In the genomic region with DNA sequence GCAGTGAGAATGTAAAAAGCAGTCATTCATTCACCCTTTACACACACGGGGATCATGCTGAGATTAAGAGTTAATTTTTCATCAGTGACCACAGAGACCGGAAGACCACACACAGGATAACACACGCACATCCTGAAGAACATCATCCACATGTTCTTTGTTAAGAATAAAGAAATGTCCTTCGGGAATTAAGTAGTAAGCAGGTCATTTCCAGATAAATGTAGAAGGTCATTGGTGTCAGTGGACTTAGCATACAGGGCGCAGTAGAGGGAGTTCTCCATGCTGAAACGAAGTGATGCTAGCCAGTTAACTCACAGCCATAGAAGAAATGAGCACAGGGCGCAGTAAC, we compare ENCODE assay signal across 10 mouse cellular contexts. TPM values are rescaled to one million over a fixed set of nuclear protein-coding genes. Genes with fewer than 3 reads are reported as not detected.
DNase-seq lines count a peak whose midpoint lies in the region; ATAC-seq and TF ChIP-seq lines count a peak whose summit lies in the region.
"Had no signal": no experiment of that assay in that cellular context is flagged by ENCODE, and none has a peak within 500 bp of the region (broad histone marks: within the 10 kb centered on the region; RNA-seq: fewer than 3 reads in every experiment).

No protein-coding gene starts in this region.

- TF ChIP-seq EP300 in ES-Bruce4 (IDR thresholded peaks at IDR 0.05; ENCODE audit: insufficient read depth, low read depth, low read length), result no peak
- TF ChIP-seq EP300 in liver, postnatal 0 days (IDR thresholded peaks at IDR 0.05; ENCODE audit: low read depth), result peak; percentile 78

- TF ChIP-seq POLR2A in ES-Bruce4 (IDR thresholded peaks at IDR 0.05; ENCODE audit: insufficient read depth, low read length), result no peak

- no peaks in the 10 kb centered on the region for H3K27me3 ChIP-seq in heart, embryonic 13.5 days (replicated peaks)
- H3K27me3 ChIP-seq in ES-Bruce4 (ENCODE audit: control insufficient read depth, insufficient read depth, low read length, poor library complexity, severe bottlenecking), result no peaks in the 10 kb centered on the region
- no peaks in the 10 kb centered on the region for H3K27me3 ChIP-seq in hindbrain, embryonic 10.5 days (ENCODE audit: insufficient read depth, poor library complexity, severe bottlenecking)
- H3K27me3 ChIP-seq in liver, postnatal 0 days (ENCODE audit: insufficient read depth, low read length), result no peaks in the 10 kb centered on the region

- no peaks in the 10 kb centered on the region for H3K36me3 ChIP-seq in heart, embryonic 13.5 days
- no peaks in the 10 kb centered on the region for H3K36me3 ChIP-seq in ES-Bruce4 (ENCODE audit: control insufficient read depth, insufficient read depth, low read length, poor library complexity, severe bottlenecking)
- H3K36me3 ChIP-seq in hindbrain, embryonic 10.5 days, result no peaks in the 10 kb centered on the region
- no peaks in the 10 kb centered on the region for H3K36me3 ChIP-seq in liver, postnatal 0 days (replicated peaks; ENCODE audit: insufficient read depth, low read length)

- ATAC-seq in heart, embryonic 13.5 days (ENCODE audit: extremely low read depth, insufficient number of reproducible peaks, low FRiP score, low TSS enrichment), result no peak
- peak; percentile 1; the same call in 1 of the 2 replicates for ATAC-seq in liver, postnatal 0 days
- ATAC-seq in granulocyte monocyte progenitor cell, adult 5-6 weeks (replicated peaks; ENCODE audit: poor library complexity, severe bottlenecking), result no peak

- H3K4me2 ChIP-seq in heart, embryonic 13.5 days, result peak overlapping the region; percentile 75
- peak overlapping the region; percentile 67 for H3K4me2 ChIP-seq in liver, postnatal 0 days (ENCODE audit: low read depth, low read length)

- intact Hi-C loops in heart, postnatal 36 days (cut with DNase I), result loop anchor here (2.0 kb wide), 1 partner anchor 36 kb away; no protein-coding TSS in a partner anchor

- no peak for TF ChIP-seq CTCF in ES-Bruce4 (IDR thresholded peaks at IDR 0.05; ENCODE audit: low read depth, low read length)
- no peak for TF ChIP-seq CTCF in liver, postnatal 0 days (IDR thresholded peaks at IDR 0.05; ENCODE audit: low read depth)

- H3K4me3 ChIP-seq in heart, embryonic 13.5 days, result peak overlapping the region; percentile 56
- peak overlapping the region; percentile 54 for H3K4me3 ChIP-seq in ES-Bruce4 (ENCODE audit: low read depth, low read length)
- peak overlapping the region; percentile 54 for H3K4me3 ChIP-seq in hindbrain, embryonic 10.5 days
- peak overlapping the region; percentile 44; the same call in 1 of the 2 replicates for H3K4me3 ChIP-seq in liver, postnatal 0 days (ENCODE audit: low read depth, low read length)

- H3K9ac ChIP-seq in heart, embryonic 13.5 days, result peak overlapping the region; percentile 80
- H3K9ac ChIP-seq in ES-Bruce4 (ENCODE audit: low read depth, poor library complexity, severe bottlenecking), result no peak overlapping the region
- H3K9ac ChIP-seq in liver, postnatal 0 days (replicated peaks), result no peak overlapping the region

- peak overlapping the region; percentile 46 for H3K27ac ChIP-seq in heart, embryonic 13.5 days (replicated peaks)
- H3K27ac ChIP-seq in ES-Bruce4 (ENCODE audit: insufficient read depth, low read length), result no peak overlapping the region
- H3K27ac ChIP-seq in hindbrain, embryonic 10.5 days, result peak overlapping the region; percentile 87
- peak overlapping the region; percentile 99 for H3K27ac ChIP-seq in liver, postnatal 0 days (ENCODE audit: low read depth)

- no peaks in the 10 kb centered on the region for H3K9me3 ChIP-seq in heart, embryonic 13.5 days
- 0 out of 2 replicates have a peak, but pooled peaks cover 6% of the 10 kb centered on the region for H3K9me3 ChIP-seq in ES-Bruce4 (replicated peaks; ENCODE audit: control insufficient read depth, insufficient read depth, low read length, poor library complexity, severe bottlenecking)
- H3K9me3 ChIP-seq in hindbrain, embryonic 10.5 days, result no peaks in the 10 kb centered on the region
- no peaks in the 10 kb centered on the region for H3K9me3 ChIP-seq in liver, postnatal 0 days (ENCODE audit: low read length)

- 33% methylated on average over 7 of the region's 7 CpGs for WGBS in heart, embryonic 13.5 days
- 38% methylated on average over 7 of the region's 7 CpGs for WGBS in hindbrain, embryonic 10.5 days
- 32% methylated on average over 7 of the region's 7 CpGs for WGBS in liver, postnatal 0 days (ENCODE audit: insufficient replicate concordance)

- DNase-seq in heart, postnatal 36 days, result no peak
- DNase-seq in hindbrain, embryonic 10.5 days (ENCODE audit: low spot score), result no peak
- DNase-seq in liver, postnatal 0 days, result no peak
- DNase-seq in adipocyte (ENCODE audit: low spot score), result no peak
- DNase-seq in right cerebral cortex, adult 18-20 months, result no peak

- H3K4me1 ChIP-seq in heart, embryonic 13.5 days, result peaks cover 51% of the 10 kb centered on the region
- H3K4me1 ChIP-seq in ES-Bruce4 (ENCODE audit: control insufficient read depth, insufficient read depth, low read length), result no peaks in the 10 kb centered on the region
- H3K4me1 ChIP-seq in hindbrain, embryonic 10.5 days (replicated peaks), result peaks cover 52% of the 10 kb centered on the region
- H3K4me1 ChIP-seq in liver, postnatal 0 days (ENCODE audit: insufficient read depth), result 0 out of 2 replicates have a peak, but pooled peaks cover 7% of the 10 kb centered on the region

RNA-seq across cellular contexts. Expression of gene Cyp2d22, which starts 0.6 kb away (rescaled TPM):
- polyA plus RNA-seq in heart, embryonic 13.5 days (2015; fragmentation: Nextera tagmentation; extraction: Ambion mirVana), result 9.0 and 12.4 TPM in 2 replicates
- total RNA-seq in heart, postnatal 36 days (2021), result 10 to 100 TPM; 25.6 to 25.8 TPM
- polyA plus RNA-seq in ES-Bruce4 (2011; ENCODE audit: insufficient read depth, insufficient read length, low read depth, missing spikeins), result 1.1 and 1.9 TPM in 2 replicates
- 2.5 and 3.0 TPM in 2 replicates for polyA plus RNA-seq in hindbrain, embryonic 10.5 days (2016; fragmentation: Nextera tagmentation; extraction: Ambion mirVana)
- 42.0 and 44.9 TPM in 2 replicates for polyA plus RNA-seq in liver, postnatal 0 days (2015; fragmentation: Nextera tagmentation; extraction: Ambion mirVana)
- total RNA-seq in granulocyte monocyte progenitor cell, adult 5-6 weeks (2014; fragmentation: Nextera tagmentation), result 0.54 TPM in 1 of 2 replicates, not detected in the other
- total RNA-seq in granulocyte monocyte progenitor cell, adult 5-6 weeks (2017), result not detected in 2 replicates

RNA-seq across cellular contexts. Expression of gene Cyp2d11, which starts 13.1 kb away (rescaled TPM):
- not detected in 2 replicates for polyA plus RNA-seq in heart, embryonic 13.5 days (2015; fragmentation: Nextera tagmentation; extraction: Ambion mirVana)
- under 1 TPM; 0.22 to 0.36 TPM for total RNA-seq in heart, postnatal 36 days (2021)
- polyA plus RNA-seq in ES-Bruce4 (2011; ENCODE audit: insufficient read depth, insufficient read length, low read depth, missing spikeins), result not detected in 2 replicates
- not detected in 2 replicates for polyA plus RNA-seq in hindbrain, embryonic 10.5 days (2016; fragmentation: Nextera tagmentation; extraction: Ambion mirVana)
- polyA plus RNA-seq in liver, postnatal 0 days (2015; fragmentation: Nextera tagmentation; extraction: Ambion mirVana), result 0.20 and 0.25 TPM in 2 replicates
- not detected in 2 replicates for total RNA-seq in granulocyte monocyte progenitor cell, adult 5-6 weeks (2014; fragmentation: Nextera tagmentation)
- total RNA-seq in granulocyte monocyte progenitor cell, adult 5-6 weeks (2017), result not detected in 2 replicates
- polyA plus RNA-seq: brain, embryonic 14.5 days; gonadal fat pad, adult 2 months had no signal

RNA-seq across cellular contexts. Expression of gene Cyp2d10, which starts 26.3 kb away (rescaled TPM):
- polyA plus RNA-seq in heart, embryonic 13.5 days (2015; fragmentation: Nextera tagmentation; extraction: Ambion mirVana), result 0.48 and 1.2 TPM in 2 replicates
- not detected for total RNA-seq in heart, postnatal 36 days (2021)
- polyA plus RNA-seq in ES-Bruce4 (2011; ENCODE audit: insufficient read depth, insufficient read length, low read depth, missing spikeins), result not detected in 2 replicates
- polyA plus RNA-seq in hindbrain, embryonic 10.5 days (2016; fragmentation: Nextera tagmentation; extraction: Ambion mirVana), result not detected in 2 replicates
- 384 and 387 TPM in 2 replicates for polyA plus RNA-seq in liver, postnatal 0 days (2015; fragmentation: Nextera tagmentation; extraction: Ambion mirVana)
- total RNA-seq in granulocyte monocyte progenitor cell, adult 5-6 weeks (2014; fragmentation: Nextera tagmentation), result not detected in 2 replicates
- total RNA-seq in granulocyte monocyte progenitor cell, adult 5-6 weeks (2017), result not detected in 2 replicates
- polyA plus RNA-seq: brain, embryonic 14.5 days had no signal

RNA-seq across cellular contexts. Expression of gene Ndufa6, which starts 26.6 kb away (rescaled TPM):
- 473 and 541 TPM in 2 replicates for polyA plus RNA-seq in heart, embryonic 13.5 days (2015; fragmentation: Nextera tagmentation; extraction: Ambion mirVana)
- 100 to 1,000 TPM; 702 to 740 TPM for total RNA-seq in heart, postnatal 36 days (2021)
- polyA plus RNA-seq in ES-Bruce4 (2011; ENCODE audit: insufficient read depth, insufficient read length, low read depth, missing spikeins), result 212 and 236 TPM in 2 replicates
- 267 and 273 TPM in 2 replicates for polyA plus RNA-seq in hindbrain, embryonic 10.5 days (2016; fragmentation: Nextera tagmentation; extraction: Ambion mirVana)
- polyA plus RNA-seq in liver, postnatal 0 days (2015; fragmentation: Nextera tagmentation; extraction: Ambion mirVana), result 642 and 691 TPM in 2 replicates
- total RNA-seq in granulocyte monocyte progenitor cell, adult 5-6 weeks (2014; fragmentation: Nextera tagmentation), result 266 and 267 TPM in 2 replicates
- 173 and 202 TPM in 2 replicates for total RNA-seq in granulocyte monocyte progenitor cell, adult 5-6 weeks (2017)

RNA-seq across cellular contexts. Expression of gene Smdt1, which starts 41.9 kb away (rescaled TPM):
- 334 and 366 TPM in 2 replicates for polyA plus RNA-seq in heart, embryonic 13.5 days (2015; fragmentation: Nextera tagmentation; extraction: Ambion mirVana)
- total RNA-seq in heart, postnatal 36 days (2021), result 100 to 1,000 TPM; 192 to 202 TPM
- 84.8 and 86.7 TPM in 2 replicates for polyA plus RNA-seq in ES-Bruce4 (2011; ENCODE audit: insufficient read depth, insufficient read length, low read depth, missing spikeins)
- polyA plus RNA-seq in hindbrain, embryonic 10.5 days (2016; fragmentation: Nextera tagmentation; extraction: Ambion mirVana), result 269 and 314 TPM in 2 replicates
- polyA plus RNA-seq in liver, postnatal 0 days (2015; fragmentation: Nextera tagmentation; extraction: Ambion mirVana), result 145 and 151 TPM in 2 replicates
- total RNA-seq in granulocyte monocyte progenitor cell, adult 5-6 weeks (2014; fragmentation: Nextera tagmentation), result 192 and 201 TPM in 2 replicates
- 84.4 and 94.6 TPM in 2 replicates for total RNA-seq in granulocyte monocyte progenitor cell, adult 5-6 weeks (2017)

Comparison
In these comparisons a context has a peak if more than half of its experiments do, and no peak if none do; other contexts are left out.
1. RNA of gene Cyp2d10, which starts 26.3 kb away (polyA plus RNA-seq): 384 to 387 TPM in liver, postnatal 0 days; 0.48 to 1.2 TPM in heart, embryonic 13.5 days, not detected in ES-Bruce4 and not detected in hindbrain, embryonic 10.5 days; every median in the first group is over 100 times any median in the second.
2. Peak in every context shown above with its lines, with median percentiles within 50 percentile points of each other: H3K4me3 ChIP-seq.